ENCODE assay signal across 21 mouse cellular contexts in genomic region chr2:174444359-174444758, GRCm38 (mm10). TPM values are rescaled to one million over a fixed set of nuclear protein-coding genes. Genes with fewer than 3 reads are reported as not detected.
"Had no signal": no experiment of that assay in that cellular context is flagged by ENCODE, and none has a peak within 500 bp of the region (broad histone marks: within the 10 kb centered on the region; RNA-seq: fewer than 3 reads in every experiment).

No protein-coding gene starts in this region.

- H3K27me3 ChIP-seq: megakaryocyte, embryonic 14.5 days; midbrain, embryonic 13.5 days; midbrain, embryonic 15.5 days; neural tube, embryonic 13.5 days; neural tube, embryonic 15.5 days; stomach, embryonic 15.5 days had no signal

- H3K4me3 ChIP-seq: liver, embryonic 13.5 days; liver, embryonic 15.5 days; megakaryocyte, embryonic 14.5 days; midbrain, embryonic 10.5 days; midbrain, embryonic 13.5 days; midbrain, embryonic 15.5 days; myocyte; neural tube, embryonic 13.5 days; neural tube, embryonic 15.5 days; stomach, embryonic 15.5 days had no signal

- H3K36me3 ChIP-seq: liver, embryonic 13.5 days; liver, embryonic 15.5 days; midbrain, embryonic 10.5 days; midbrain, embryonic 13.5 days; midbrain, embryonic 15.5 days; neural tube, embryonic 13.5 days; neural tube, embryonic 15.5 days; stomach, embryonic 15.5 days had no signal

- DNase-seq: liver, embryonic 13.5 days; lung, adult 18-20 months; lung, embryonic 14.5 days; lung, postnatal 10 days; lung, postnatal 4 days; retina, postnatal 1 day; right cerebral cortex, adult 18-20 months; right cerebral cortex, postnatal 25 days; thymus, adult 2 months; thymus, postnatal 25 days; thymus, postnatal 4 days had no signal

- H3K27ac ChIP-seq: liver, embryonic 13.5 days; liver, embryonic 15.5 days; midbrain, embryonic 10.5 days; midbrain, embryonic 13.5 days; midbrain, embryonic 15.5 days; neural tube, embryonic 13.5 days; neural tube, embryonic 15.5 days; stomach, embryonic 15.5 days; stomach, postnatal 0 days had no signal

- H3K9me3 ChIP-seq: liver, embryonic 13.5 days; liver, embryonic 15.5 days; megakaryocyte, embryonic 14.5 days; midbrain, embryonic 10.5 days; midbrain, embryonic 13.5 days; midbrain, embryonic 15.5 days; neural tube, embryonic 13.5 days; neural tube, embryonic 15.5 days; stomach, embryonic 15.5 days had no signal

- H3K9ac ChIP-seq: liver, embryonic 13.5 days; liver, embryonic 15.5 days; lung, embryonic 14.5 days; midbrain, embryonic 13.5 days; midbrain, embryonic 15.5 days; neural tube, embryonic 13.5 days; neural tube, embryonic 15.5 days; stomach, embryonic 15.5 days had no signal

- ATAC-seq: midbrain, embryonic 13.5 days; midbrain, embryonic 15.5 days had no signal

- H3K4me2 ChIP-seq: liver, embryonic 13.5 days; liver, embryonic 15.5 days; lung, embryonic 14.5 days; midbrain, embryonic 13.5 days; midbrain, embryonic 15.5 days; neural tube, embryonic 13.5 days; neural tube, embryonic 15.5 days; stomach, embryonic 15.5 days had no signal

RNA-seq across cellular contexts. Expression of gene Tubb1, which starts 6.1 kb away (rescaled TPM):
- polyA plus RNA-seq: myocyte had no signal
